Mouse (Mus musculus) cerebellum, adult 2 months (tissue): ENCODE measurements around the gene Mrgprh.

Experiments used
- CTCF ChIP-seq: fragments of 200-500 bp; IDR thresholded peaks from 2 replicates; pipeline ENCODE4 v1.5.1; 2011; ENCODE audit warnings: low read depth, mild to moderate bottlenecking, control low read depth, low read length, moderate library complexity, borderline replicate concordance; ENCODE audit not compliant: insufficient read depth
- POLR2A ChIP-seq: fragments of 200-500 bp; IDR thresholded peaks from 2 replicates; pipeline ENCODE4 v1.6.1; 2011; ENCODE audit warnings: low read length, control low read depth, borderline replicate concordance; ENCODE audit not compliant: insufficient read depth

DNA sequence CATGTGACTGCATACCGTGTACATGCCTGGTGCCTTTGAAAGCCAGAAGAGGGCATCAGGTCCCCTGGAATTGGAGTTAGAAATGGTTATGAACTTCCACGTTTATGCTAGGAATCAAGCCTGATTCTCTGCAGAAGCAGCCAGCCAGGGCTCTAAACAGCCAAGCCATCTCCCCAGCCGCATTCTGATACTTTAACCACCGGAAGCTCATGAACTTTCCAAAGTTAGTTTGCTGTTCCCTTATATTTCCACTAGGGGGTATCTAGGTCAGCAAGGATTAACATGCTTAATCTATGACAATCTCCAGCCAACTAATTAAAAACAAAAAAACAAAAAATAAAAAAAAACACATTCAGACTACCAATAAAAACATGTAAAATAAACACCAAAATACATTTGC, 17.8 kb upstream of the Mrgprh start:
- TF ChIP-seq CTCF (no peak), POLR2A (no peak)
